Mouse (Mus musculus) liver, adult 2 months (tissue): ENCODE data around the gene G0s2. TPM values are rescaled to one million over a fixed set of nuclear protein-coding genes. Genes with fewer than 3 reads are reported as not detected.

Source experiments
- DNase-seq: peaks from one replicate; pipeline ENCODE4 v3.0.0-alpha.2; 2011; ENCODE audit warnings: low read depth, low spot score; ENCODE audit errors: extremely low read depth
- H3K27ac ChIP-seq: fragments of 200-500 bp; replicated peaks from 2 replicates; pipeline ENCODE4 v1.5.1; 2012; ENCODE audit warnings: low read depth, mild to moderate bottlenecking, control low read depth, inconsistent platforms, low read length; ENCODE audit not compliant: insufficient read depth
- H3K27me3 ChIP-seq: fragments of 200-500 bp; 2 replicates; pipeline ENCODE4 v1.6.1; 2012; ENCODE audit warnings: mild to moderate bottlenecking, moderate library complexity, low read length, inconsistent platforms; ENCODE audit not compliant: control insufficient read depth, insufficient read depth
- H3K36me3 ChIP-seq: fragments of 200-500 bp; 2 replicates; pipeline ENCODE4 v1.6.1; 2012; ENCODE audit warnings: low read length, inconsistent platforms; ENCODE audit not compliant: control insufficient read depth, insufficient read depth
- H3K4me1 ChIP-seq: fragments of 200-500 bp; 2 replicates; pipeline ENCODE4 v1.6.1; 2011; ENCODE audit warnings: low read length; ENCODE audit not compliant: control insufficient read depth, insufficient read depth
- H3K4me3 ChIP-seq: fragments of 200-500 bp; 2 replicates; pipeline ENCODE4 v1.5.1; 2011; ENCODE audit warnings: low read depth, mild to moderate bottlenecking, control low read depth, low read length, moderate library complexity; ENCODE audit not compliant: insufficient read depth
- H3K79me2 ChIP-seq: fragments of 200-500 bp; 2 replicates; pipeline ENCODE4 v1.6.1; 2012; ENCODE audit warnings: inconsistent platforms, mild to moderate bottlenecking, low read length, moderate library complexity; ENCODE audit not compliant: control insufficient read depth, insufficient read depth
- H3K9ac ChIP-seq: fragments of 200-500 bp; 2 replicates; pipeline ENCODE4 v1.6.1; 2012; ENCODE audit warnings: low read depth, mild to moderate bottlenecking, control low read depth, inconsistent platforms, low read length
- CTCF ChIP-seq: fragments of 200-500 bp; IDR thresholded peaks from 2 replicates; pipeline ENCODE4 v1.5.1; 2011; ENCODE audit warnings: low read depth, low read length, control low read depth
- POLR2A ChIP-seq: fragments of 200-500 bp; IDR thresholded peaks from 2 replicates; pipeline ENCODE4 v1.6.1; 2011; ENCODE audit warnings: low read length, control low read depth; ENCODE audit not compliant: insufficient read depth; ENCODE audit errors: extremely low read depth
- WGBS: fragments of 180-500 bp; shearing (Covaris S2); methylation state at CpG from one replicate; pipeline ENCODE4 v1.1.7; 2018; 5-methylcytosine and 5-hydroxymethylcytosine counted together
- polyA plus RNA-seq: library from polyadenylated mRNA; depleted of rRNA; stranded (reverse); fragments of >200 nt; gene quantifications from 2 replicates; pipeline ENCODE4 v1.2.3, GENCODE M21; 2012; rRNA removed
- total RNA-seq: library from RNA; depleted of rRNA; stranded (reverse); fragments of >200 nt; gene quantifications from 2 replicates; pipeline ENCODE4 v1.2.3, GENCODE M21; 2014; rRNA removed

Gene G0s2
- total RNA-seq, result 78.0 and 106 TPM in 2 replicates
- polyA plus RNA-seq, result 179 and 444 TPM in 2 replicates

GRCm38 (mm10) chr1:193272916-193273601 lies at the start of gene G0s2:
Gene G0s2 (minus strand): TSS chr1:193273217.
- Histone ChIP-seq H3K79me2 (0 out of 2 replicates have a peak, but pooled peaks cover 4% of the 10 kb centered on the region), H3K9ac (peak within 1 kb of the TSS; percentile 94), H3K27me3 (no peaks in the 10 kb centered on the region), H3K4me1 (peaks cover 15% of the 10 kb centered on the region), H3K36me3 (peaks cover 2% of the 10 kb centered on the region; the same call in 1 of the 2 replicates), H3K27ac (peak within 1 kb of the TSS; percentile 94), H3K4me3 (peak within 1 kb of the TSS; percentile 89)
- peak; percentile 74 for TF ChIP-seq CTCF
- TF ChIP-seq POLR2A, result peak; percentile 100
- peak; percentile 95 for DNase-seq
- WGBS, result 2% methylated on average over 23 of the region's 23 CpGs

GRCm38 (mm10) chr1:193320398-193320797 lies 47.4 kb upstream of the G0s2 start:
- 93% methylated on average over 8 of the region's 8 CpGs for WGBS
- Histone ChIP-seq H3K27me3 (no peaks in the 10 kb centered on the region), H3K36me3 (no peaks in the 10 kb centered on the region), H3K4me3 (no peak overlapping the region), H3K27ac (no peak overlapping the region), H3K9ac (no peak overlapping the region), H3K4me1 (peaks cover 9% of the 10 kb centered on the region; the same call in 1 of the 2 replicates), H3K79me2 (no peaks in the 10 kb centered on the region)
- no peak for DNase-seq
- no peak for TF ChIP-seq POLR2A
- no peak for TF ChIP-seq CTCF

GRCm38 (mm10) chr1:193319721-193320120 lies 46.7 kb upstream of the G0s2 start:
- H3K27ac ChIP-seq, result no peak overlapping the region
- H3K36me3 ChIP-seq, result no peaks in the 10 kb centered on the region
- H3K9ac ChIP-seq, result no peak overlapping the region
- H3K27me3 ChIP-seq, result no peaks in the 10 kb centered on the region
- TF ChIP-seq POLR2A (no peak), CTCF (no peak)
- 68% methylated on average over 3 of the region's 3 CpGs for WGBS
- peaks cover 12% of the 10 kb centered on the region for H3K4me1 ChIP-seq
- no peak overlapping the region for H3K4me3 ChIP-seq
- no peaks in the 10 kb centered on the region for H3K79me2 ChIP-seq
- DNase-seq, result no peak

GRCm38 (mm10) chr1:193317159-193317559 lies 44.1 kb upstream of the G0s2 start:
- 76% methylated on average over 6 of the region's 6 CpGs for WGBS
- Histone ChIP-seq H3K4me3 (no peak overlapping the region), H3K9ac (no peak overlapping the region), H3K79me2 (no peaks in the 10 kb centered on the region), H3K36me3 (no peaks in the 10 kb centered on the region), H3K27ac (no peak overlapping the region), H3K27me3 (no peaks in the 10 kb centered on the region), H3K4me1 (peaks cover 18% of the 10 kb centered on the region)
- peak; percentile 19 for DNase-seq
- TF ChIP-seq POLR2A (no peak), CTCF (no peak)

- 81% methylated on average over 9 of the region's 9 CpGs for WGBS
- DNase-seq, result no peak
- Histone ChIP-seq H3K36me3 (no peaks in the 10 kb centered on the region), H3K4me1 (peaks cover 23% of the 10 kb centered on the region), H3K9ac (no peak overlapping the region), H3K79me2 (no peaks in the 10 kb centered on the region), H3K27ac (peak overlapping the region; percentile 37), H3K4me3 (no peak overlapping the region), H3K27me3 (no peaks in the 10 kb centered on the region)
- no peak for TF ChIP-seq POLR2A
- no peak for TF ChIP-seq CTCF
Observed at GRCm38 (mm10) chr1:193316358-193316750, 43.3 kb upstream of the G0s2 start.
